Mouse (Mus musculus): ENCODE data around the gene Eid2.
"Not testable (repeated sequence)": the region's sequence is repeated elsewhere in the genome, so short reads cannot be mapped to it uniquely, and the experiment has no call there.

The Eid2 gene

DNA sequence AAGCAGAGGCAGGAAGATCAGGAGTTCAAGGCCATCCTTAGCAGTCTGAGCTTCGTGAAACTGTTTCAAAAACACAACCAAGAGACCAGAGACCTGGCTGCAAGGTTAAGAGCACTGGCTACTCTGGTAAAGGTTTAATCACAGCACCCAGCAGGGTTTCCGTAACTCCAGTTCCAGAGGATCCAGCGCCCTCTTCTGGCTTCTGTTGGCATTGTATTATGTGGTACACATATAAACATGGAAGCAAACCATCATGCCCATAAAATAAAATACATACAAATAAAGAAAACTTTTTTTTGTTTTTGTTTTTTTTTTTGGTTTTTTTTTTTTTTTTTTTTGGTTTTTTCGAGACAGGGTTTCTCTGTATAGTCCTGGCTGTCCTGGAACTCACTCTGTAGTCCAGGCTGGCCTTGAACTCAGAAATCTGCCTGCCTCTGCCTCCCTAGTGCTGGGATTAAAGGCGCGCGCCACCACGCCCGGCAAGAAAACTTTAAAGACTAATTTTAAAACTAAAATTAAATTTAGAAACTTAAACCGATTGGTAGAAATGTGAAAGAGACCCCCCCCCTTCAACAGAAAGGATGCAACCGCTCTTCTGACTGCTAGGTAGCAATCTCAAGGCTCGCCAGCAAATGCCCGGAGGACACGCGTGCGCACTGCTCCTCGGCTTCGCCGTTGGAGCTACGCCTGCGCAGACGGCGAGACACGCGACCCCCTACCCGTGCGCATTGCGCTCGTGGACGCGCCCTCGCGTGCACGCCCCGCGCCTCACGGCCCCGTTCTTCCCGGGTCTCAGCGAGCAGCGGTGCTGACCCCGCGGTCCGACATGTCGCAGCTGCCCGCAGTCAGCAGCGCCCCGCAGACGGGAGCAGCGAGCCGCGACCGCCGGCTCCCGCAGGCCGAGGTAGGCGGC, at the start of gene Eid2:
Gene Eid2 (plus strand): TSS at position 753 of the 913 bp plus-strand sequence.
- in situ Hi-C loops (cut with MboI; ENCODE audit: low sequenced_read_pairs): no loop called here

- in situ Hi-C loops (cut with MboI; ENCODE audit: low sequenced_read_pairs): not testable (repeated sequence)
Measured at GRCm38 (mm10) chr7:28218951-28219740, 48.5 kb upstream of the Eid2 start.

DNA sequence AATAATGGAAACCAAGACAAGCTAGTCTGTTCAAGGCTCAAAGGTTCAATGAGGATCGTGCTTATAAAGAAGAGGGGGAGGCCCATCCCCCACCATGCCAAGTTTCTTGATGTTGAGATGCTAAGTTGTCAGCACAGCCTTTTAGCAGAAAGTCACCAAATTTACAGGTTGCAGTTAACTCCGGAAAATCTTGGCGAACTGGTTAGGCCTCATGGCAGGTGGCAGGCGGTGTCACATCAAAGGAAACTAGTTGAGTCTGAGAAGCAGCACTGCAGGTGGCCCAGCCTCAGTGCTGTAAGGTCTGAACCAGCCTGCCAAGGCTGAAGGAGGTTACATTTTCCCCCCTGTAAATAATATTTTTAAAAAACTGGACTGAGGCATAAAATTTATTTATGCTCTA, 40.8 kb upstream of the Eid2 start:
- in situ Hi-C loops (cut with MboI; ENCODE audit: low sequenced_read_pairs): not testable (repeated sequence)

GRCm38 (mm10) chr7:28227421-28227820, 40.3 kb upstream of the Eid2 start:
- in situ Hi-C loops (cut with MboI; ENCODE audit: low sequenced_read_pairs): not testable (repeated sequence)

GRCm38 (mm10) chr7:28243943-28244342, 23.7 kb upstream of the Eid2 start:
- in situ Hi-C loops (cut with MboI; ENCODE audit: low sequenced_read_pairs): not testable (repeated sequence)

DNA sequence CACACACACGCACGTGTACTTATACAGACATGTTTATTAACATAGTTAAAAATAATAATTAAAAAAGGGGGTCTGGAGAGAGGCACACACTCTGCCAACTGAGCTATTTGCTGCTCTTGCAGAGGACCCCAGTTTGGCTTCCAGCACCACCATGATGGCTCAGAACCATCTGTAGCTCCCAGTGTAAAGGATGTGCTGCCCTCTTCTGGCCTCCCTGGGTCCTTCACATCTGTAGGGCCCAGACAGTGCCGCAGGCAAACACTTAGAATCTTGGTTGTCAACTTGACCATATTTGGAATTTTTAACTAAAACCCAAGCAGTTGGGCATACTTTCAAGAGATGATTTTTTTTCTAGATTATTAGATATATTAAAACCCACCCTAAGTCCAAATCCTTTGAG, 18.7 kb upstream of the Eid2 start:
- in situ Hi-C loops (cut with MboI; ENCODE audit: low sequenced_read_pairs): no loop called here

DNA sequence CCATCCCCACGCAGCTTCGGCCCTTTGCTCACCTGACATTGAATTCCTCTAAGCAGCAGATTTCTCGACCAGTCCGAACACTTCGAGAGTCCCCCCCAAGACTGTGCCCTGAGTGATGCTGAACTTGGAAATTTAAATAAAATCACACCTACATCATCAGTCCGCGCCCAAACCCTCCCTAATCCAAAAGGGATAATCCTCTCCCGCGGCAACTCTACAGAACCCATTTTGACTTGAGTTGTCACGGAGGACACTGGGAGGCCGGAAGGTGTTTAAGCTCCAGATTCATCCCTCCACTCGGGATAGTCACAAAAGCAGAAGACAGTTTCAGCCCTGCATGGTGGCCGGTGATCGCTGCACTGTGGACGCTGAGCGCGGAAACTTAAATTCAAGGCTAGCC, 15.7 kb upstream of the Eid2 start:
- in situ Hi-C loops (cut with MboI; ENCODE audit: low sequenced_read_pairs): no loop called here

GRCm38 (mm10) chr7:28254591-28254990, 13.1 kb upstream of the Eid2 start:
- in situ Hi-C loops (cut with MboI; ENCODE audit: low sequenced_read_pairs): no loop called here

DNA sequence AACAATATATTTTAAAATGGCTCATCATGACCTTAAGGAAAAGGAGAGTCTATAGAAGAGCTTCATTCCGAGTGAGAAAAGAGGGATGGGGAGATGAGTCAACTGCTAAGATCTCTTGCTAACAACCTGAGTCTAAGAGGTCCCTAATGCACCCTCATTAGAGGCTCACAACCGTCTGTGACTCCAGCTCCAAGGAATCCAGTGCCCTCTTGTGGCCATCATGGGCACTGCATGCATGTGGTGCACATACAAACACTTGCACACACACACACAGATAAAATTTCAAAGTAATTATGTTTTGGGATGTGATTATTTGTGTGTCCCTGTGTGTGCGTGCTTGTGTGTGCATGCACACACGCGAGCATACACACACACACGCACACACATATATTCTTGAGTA, 12.2 kb upstream of the Eid2 start:
- in situ Hi-C loops (cut with MboI; ENCODE audit: low sequenced_read_pairs): no loop called here

GRCm38 (mm10) chr7:28262861-28263260, 4.8 kb upstream of the Eid2 start:
- in situ Hi-C loops (cut with MboI; ENCODE audit: low sequenced_read_pairs): no loop called here

- in situ Hi-C loops (cut with MboI; ENCODE audit: low sequenced_read_pairs): no loop called here
Measured at GRCm38 (mm10) chr7:28263786-28264185, 3.9 kb upstream of the Eid2 start.

GRCm38 (mm10) chr7:28265391-28265790, 2.3 kb upstream of the Eid2 start:
- in situ Hi-C loops (cut with MboI; ENCODE audit: low sequenced_read_pairs): no loop called here

- in situ Hi-C loops (cut with MboI; ENCODE audit: low sequenced_read_pairs): no loop called here
Measured at GRCm38 (mm10) chr7:28268042-28268531, 406 bp downstream of the Eid2 start.

GRCm38 (mm10) chr7:28268576-28268975, 895 bp downstream of the Eid2 start:
- in situ Hi-C loops (cut with MboI; ENCODE audit: low sequenced_read_pairs): no loop called here

DNA sequence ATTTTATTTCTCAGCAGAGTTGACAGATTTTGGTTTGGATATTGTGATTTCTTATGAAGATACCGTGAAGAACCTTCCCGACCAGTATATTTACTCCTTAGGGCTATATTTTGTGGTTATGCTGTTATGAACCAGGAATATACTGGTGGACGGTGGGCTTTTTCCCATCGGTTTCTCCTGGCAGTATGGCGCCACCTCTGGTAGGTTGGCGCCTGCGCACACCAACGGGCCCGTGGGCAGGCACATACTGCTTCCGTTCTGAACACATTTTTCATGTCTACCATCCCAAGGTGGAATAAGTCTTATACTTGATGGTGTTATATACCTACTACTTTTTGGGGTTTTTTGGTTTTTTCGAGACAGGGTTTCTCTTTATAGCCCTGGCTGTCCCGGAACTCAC, 1.7 kb downstream of the Eid2 start:
- in situ Hi-C loops (cut with MboI; ENCODE audit: low sequenced_read_pairs): no loop called here

GRCm38 (mm10) chr7:28271761-28272160, 4.1 kb downstream of the Eid2 start:
- in situ Hi-C loops (cut with MboI; ENCODE audit: low sequenced_read_pairs): no loop called here

DNA sequence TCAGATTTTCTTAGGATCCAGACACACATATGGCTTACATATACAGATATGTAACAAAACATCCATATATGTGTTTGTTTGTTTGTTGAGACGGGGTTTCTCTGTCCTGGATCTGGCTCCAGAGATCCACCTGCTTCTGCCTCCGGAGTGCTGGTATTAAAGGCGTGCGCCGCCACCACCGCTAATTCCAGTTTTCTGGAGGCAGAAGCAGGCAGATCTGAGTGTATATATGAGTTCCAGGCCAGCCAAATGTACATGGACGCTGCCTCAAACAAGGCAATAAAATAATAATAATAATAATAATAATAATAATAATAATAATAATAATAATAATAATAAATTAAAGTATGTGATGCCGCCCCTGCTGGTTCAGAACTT, 9.5 kb downstream of the Eid2 start:
- in situ Hi-C loops (cut with MboI; ENCODE audit: low sequenced_read_pairs): no loop called here

- in situ Hi-C loops (cut with MboI; ENCODE audit: low sequenced_read_pairs): no loop called here
Measured at GRCm38 (mm10) chr7:28277615-28278278, 10.1 kb downstream of the Eid2 start, which contains the start of gene Eid2b. Gene Eid2b (plus strand): TSS chr7:28277739.

GRCm38 (mm10) chr7:28278279-28278652, 10.6 kb downstream of the Eid2 start:
- in situ Hi-C loops (cut with MboI; ENCODE audit: low sequenced_read_pairs): no loop called here

DNA sequence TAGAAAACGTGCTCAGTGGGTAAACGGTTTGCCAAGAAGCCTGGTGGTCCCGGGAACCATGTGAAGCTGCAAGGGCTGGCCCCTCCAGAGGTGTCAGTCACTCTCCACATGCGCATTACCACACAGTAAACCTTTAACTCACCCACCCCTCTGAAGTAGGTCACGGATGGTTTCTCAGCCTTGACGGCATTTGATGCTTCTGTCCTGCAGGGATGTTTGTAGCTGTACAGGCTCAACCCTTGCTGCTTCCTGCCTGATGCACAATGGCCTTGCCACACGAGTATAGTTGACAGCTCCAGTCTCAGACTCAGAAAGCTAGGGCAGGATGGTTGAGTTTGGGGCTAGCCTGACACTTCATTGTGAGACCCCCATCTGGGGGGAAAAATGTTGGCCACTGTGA, 12.9 kb downstream of the Eid2 start:
- in situ Hi-C loops (cut with MboI; ENCODE audit: low sequenced_read_pairs): no loop called here

- in situ Hi-C loops (cut with MboI; ENCODE audit: low sequenced_read_pairs): no loop called here
Measured at GRCm38 (mm10) chr7:28290165-28290564, 22.5 kb downstream of the Eid2 start.

All from CH12F3 (cell line).